Mouse (Mus musculus): ENCODE results near the gene St3gal2.
"Not testable (repeated sequence)": the region's sequence is repeated elsewhere in the genome, so short reads cannot be mapped to it uniquely, and the experiment has no call there.

Gene St3gal2

GRCm38 (mm10) chr8:110919341-110920031 lies at the start of gene St3gal2:
TSS of gene St3gal2 (plus strand) at chr8:110919922.
- DNase-seq (ENCODE audit: low spot score in 2 of 2), result peak; percentile 57 to 74

DNA sequence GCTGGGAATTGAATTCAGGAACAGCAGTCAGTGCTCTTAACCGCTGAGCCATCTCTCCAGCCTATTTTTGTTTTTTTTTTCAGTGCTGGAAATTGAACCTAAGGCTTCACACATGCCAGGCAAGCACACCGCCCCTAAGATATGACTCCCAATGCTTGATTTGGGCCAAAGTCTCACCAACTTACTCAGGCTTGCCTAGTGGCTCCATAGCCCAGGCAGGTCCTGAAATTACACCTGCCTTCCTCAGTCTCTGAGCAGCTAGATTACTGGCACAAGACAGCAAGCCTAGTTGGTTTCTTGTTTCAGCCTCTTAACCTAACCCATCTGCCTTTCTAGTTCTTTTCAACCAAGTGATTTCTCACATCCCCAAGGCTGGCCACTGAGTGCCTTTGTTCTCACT lies 49.2 kb upstream of the St3gal2 start:
- DNase-seq (ENCODE audit: low spot score in 2 of 2), result no peak

DNA sequence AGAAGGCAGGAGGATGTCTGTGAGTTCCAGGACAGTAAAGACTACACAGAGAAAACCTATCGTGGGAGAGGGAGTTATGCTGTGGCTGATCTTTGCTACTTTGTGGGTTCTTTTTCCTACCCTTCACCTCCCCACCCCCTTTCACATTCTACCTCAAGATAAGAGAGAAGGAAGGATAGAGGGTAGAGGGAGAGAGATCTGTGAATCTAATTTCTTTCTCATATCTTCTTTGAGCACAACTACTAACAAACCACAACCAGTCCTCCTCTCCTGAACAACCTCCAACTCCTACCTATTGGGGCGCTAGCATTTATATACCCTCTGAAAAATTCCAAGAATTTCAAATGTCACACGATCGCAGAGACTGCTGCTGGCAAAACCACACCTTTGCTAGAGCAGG lies 41.9 kb upstream of the St3gal2 start:
- DNase-seq (ENCODE audit: low spot score in 2 of 2), result no peak

- no peak for DNase-seq (ENCODE audit: low spot score in 2 of 2)
Observed at GRCm38 (mm10) chr8:110881741-110882310, 37.9 kb upstream of the St3gal2 start.

DNA sequence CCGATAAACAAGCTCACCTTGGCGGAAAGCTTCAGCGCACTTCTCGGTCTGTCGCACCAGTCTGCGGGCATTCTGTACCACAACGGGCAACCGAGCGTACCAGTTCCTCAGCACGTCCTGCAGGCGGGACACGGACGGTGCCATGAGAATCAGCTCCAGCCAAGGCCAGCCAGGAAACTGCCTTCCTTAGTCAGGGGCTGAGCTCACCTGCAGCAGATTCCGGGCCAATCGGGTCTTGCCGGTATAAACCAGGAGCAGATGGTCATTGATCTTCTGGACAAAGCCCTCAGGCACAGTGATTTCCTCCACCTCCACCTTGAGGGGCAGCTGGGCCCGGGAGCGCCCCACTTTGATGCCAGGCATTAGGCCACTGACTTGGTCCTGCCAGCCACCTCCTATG lies 35.9 kb upstream of the St3gal2 start:
- DNase-seq (ENCODE audit: low spot score in 2 of 2), result no peak

- DNase-seq (ENCODE audit: low spot score in 2 of 2), result no peak
Observed at GRCm38 (mm10) chr8:110886634-110887033, 33.1 kb upstream of the St3gal2 start.

DNA sequence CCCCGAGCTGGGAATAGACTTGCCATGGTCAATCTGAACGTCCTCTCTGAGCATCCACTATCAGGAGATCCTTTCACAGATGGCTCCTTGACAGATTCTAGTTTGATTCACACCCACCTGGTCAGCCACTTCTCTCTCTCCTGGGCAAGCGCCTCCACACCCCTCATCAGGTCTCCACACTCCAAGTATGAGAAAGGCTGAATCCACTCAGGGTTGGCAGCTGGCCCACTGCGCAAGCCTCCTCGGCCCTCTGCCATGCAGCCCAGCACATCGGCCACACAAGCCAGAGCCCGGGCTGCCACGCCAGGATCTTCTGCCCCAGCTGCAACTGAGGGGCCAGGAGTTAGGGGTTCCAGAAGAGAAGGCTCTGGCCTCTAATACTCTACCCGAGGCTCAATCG lies 32.2 kb upstream of the St3gal2 start:
- no peak for DNase-seq (ENCODE audit: low spot score in 2 of 2)

DNA sequence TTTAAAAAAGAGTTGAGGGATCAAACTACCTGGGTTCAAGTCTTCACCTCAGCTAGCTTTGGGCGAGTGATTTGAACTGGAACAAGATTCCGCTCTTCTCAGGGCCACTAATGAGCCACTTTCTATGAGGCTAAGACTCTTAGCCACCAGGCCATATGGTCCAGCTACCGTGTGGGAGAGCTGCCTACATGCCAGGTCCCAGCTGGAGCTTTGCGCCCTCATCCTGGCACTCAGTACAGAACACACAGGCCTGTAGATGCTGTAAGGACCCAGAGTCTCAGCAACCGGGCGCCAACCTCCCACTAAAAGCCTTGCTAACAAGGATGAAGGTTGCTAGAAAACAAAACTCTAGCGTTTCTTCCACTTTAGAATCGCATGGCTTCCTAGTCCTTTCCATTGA lies 31.3 kb upstream of the St3gal2 start:
- no peak for DNase-seq (ENCODE audit: low spot score in 2 of 2)

- DNase-seq (ENCODE audit: low spot score in 2 of 2), result no peak
Observed at GRCm38 (mm10) chr8:110888860-110889259, 30.9 kb upstream of the St3gal2 start.

- no peak for DNase-seq (ENCODE audit: low spot score in 2 of 2)
Observed at GRCm38 (mm10) chr8:110889904-110890470, 29.7 kb upstream of the St3gal2 start.

- no peak for DNase-seq (ENCODE audit: low spot score in 2 of 2)
Observed at GRCm38 (mm10) chr8:110892040-110892439, 27.7 kb upstream of the St3gal2 start.

DNA sequence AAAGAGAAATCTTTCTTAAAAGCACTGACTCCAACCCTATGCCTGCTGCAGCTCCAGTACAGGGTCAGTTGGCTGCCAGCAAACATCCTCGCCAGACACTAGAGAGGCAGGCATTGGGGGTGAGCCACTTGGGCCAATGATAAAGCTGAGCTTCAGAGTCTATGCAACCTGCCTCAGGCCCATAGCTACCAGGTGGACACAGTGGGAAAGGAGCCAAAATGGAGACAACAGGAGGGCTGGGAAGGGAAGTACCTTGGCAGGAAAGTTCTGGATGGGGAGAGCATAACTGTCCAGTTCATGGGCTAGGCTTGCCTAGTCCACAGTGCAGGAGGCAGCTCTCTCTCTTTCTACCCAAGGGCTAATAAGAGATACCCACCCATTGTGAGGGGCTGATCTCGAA lies 26.8 kb upstream of the St3gal2 start:
- no peak for DNase-seq (ENCODE audit: low spot score in 2 of 2)

- DNase-seq (ENCODE audit: low spot score in 2 of 2), result no peak
Observed at GRCm38 (mm10) chr8:110894851-110895250, 24.9 kb upstream of the St3gal2 start.

GRCm38 (mm10) chr8:110895254-110895653 lies 24.5 kb upstream of the St3gal2 start:
- no peak for DNase-seq (ENCODE audit: low spot score in 2 of 2)

DNA sequence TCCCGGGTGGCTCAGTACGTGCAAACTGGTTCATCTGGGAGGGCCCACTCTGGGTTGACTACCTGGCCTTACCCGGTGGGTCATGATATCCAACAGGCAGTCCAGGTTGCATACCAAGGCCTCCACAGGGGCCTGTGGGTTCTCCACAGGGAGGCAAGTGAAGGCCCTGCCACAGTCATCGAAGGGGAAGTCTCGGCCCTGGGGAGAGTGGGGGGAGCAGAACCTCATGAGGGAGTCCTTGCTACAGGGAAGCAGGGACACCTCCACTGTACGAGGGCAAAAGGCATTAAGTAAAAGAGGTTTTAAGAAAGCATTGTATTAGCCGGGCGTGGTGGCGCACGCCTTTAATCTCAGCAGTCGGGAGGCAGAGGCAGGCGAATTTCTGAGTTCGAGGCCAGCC lies 23.9 kb upstream of the St3gal2 start:
- no peak for DNase-seq (ENCODE audit: low spot score in 2 of 2)

GRCm38 (mm10) chr8:110897495-110897894 lies 22.2 kb upstream of the St3gal2 start:
- no peak for DNase-seq (ENCODE audit: low spot score in 2 of 2)

GRCm38 (mm10) chr8:110901056-110901455 lies 18.7 kb upstream of the St3gal2 start:
- DNase-seq (ENCODE audit: low spot score in 2 of 2), result no peak

DNA sequence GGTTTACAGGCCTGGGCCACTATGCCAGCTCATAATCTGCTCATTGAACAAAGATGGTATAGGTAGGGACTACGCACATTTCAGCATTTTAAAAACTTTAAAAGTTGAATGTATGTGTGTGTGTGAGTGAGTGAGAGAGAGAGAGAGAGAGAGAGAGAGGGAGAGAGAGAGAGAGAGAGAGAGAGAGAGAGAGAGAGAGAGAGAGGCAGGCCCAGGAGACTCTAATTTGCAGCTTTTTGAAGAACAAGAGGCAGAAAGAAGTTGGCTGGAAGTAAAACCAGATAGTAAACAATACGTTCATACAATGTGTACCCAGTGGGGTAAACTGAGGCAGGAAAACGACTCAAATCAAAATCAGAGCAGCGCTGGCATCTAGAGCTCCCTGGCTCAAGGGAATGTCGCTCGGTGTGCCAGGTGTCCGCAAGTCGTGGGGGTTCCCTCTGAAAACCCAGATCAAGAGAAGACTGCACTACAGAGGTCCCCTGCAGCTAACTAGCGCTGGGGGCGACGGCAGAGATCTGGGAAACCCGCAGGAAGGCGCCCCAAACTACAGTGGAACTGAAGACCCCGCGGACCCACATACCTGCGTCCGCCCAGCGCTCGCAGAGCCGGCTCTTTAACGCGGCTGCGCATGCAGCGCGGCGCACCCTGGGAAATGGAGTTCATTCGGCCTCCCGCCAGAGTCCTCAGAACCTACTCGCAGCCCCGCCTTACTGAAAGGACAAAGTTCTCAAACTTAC lies 17.7 kb upstream of the St3gal2 start, which contains the start of gene Fuk:
Gene Fuk, minus strand, starts transcription at position 650 of the 740 bp plus-strand sequence.
- peak; percentile 50 to 66 for DNase-seq (ENCODE audit: low spot score in 2 of 2)

- no peak for DNase-seq (ENCODE audit: low spot score in 2 of 2)
Observed at GRCm38 (mm10) chr8:110902579-110902965, 17.1 kb upstream of the St3gal2 start.

GRCm38 (mm10) chr8:110905404-110905803 lies 14.3 kb upstream of the St3gal2 start:
- DNase-seq (ENCODE audit: low spot score in 2 of 2), result no peak

GRCm38 (mm10) chr8:110906682-110907081 lies 13.0 kb upstream of the St3gal2 start:
- DNase-seq (ENCODE audit: low spot score in 2 of 2), result no peak

DNA sequence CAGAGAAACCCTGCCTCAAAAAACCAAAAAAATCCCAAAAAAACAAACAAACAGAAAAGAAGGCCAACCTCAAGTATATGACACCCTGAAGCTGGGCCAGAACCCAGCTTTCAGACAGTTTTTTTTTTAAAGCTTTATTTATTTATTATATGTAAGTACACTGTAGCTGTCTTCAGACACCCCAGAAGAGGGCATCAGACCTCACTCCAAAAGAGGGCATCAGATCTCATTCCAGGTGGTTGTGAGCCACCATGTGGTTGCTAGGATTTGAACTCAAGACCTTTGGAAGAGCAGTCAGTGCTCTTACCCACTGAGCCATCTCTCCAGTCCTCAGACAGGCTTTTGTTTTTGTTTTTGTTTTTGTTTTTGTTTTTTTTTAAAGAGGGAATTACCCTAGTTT lies 9.9 kb upstream of the St3gal2 start:
- not testable (repeated sequence) for DNase-seq (ENCODE audit: low spot score in 2 of 2)

Measured in natural killer cell, adult 2 months (primary cell).